Mouse (Mus musculus) liver, embryonic 14.5 days (tissue): ENCODE data around the gene Cnot10. TPM values are rescaled to one million over a fixed set of nuclear protein-coding genes. Genes with fewer than 3 reads are reported as not detected.

Source experiments
- ATAC-seq: fragments of 200-750 bp; cut with Nextera tagmentation; 2 replicates; pipeline ENCODE4 v1.8.0; 2017; ENCODE audit warnings: moderate number of reproducible peaks, mild to moderate bottlenecking, moderate library complexity; ENCODE audit not compliant: insufficient read depth
- DNase-seq, 3 experiments: peaks; one replicate each; pipeline ENCODE4 v3.0.0-alpha.2; 2012 to 2013; ENCODE audit warnings: low read depth in 3 of 3, low spot score in 3 of 3
- H3K27ac ChIP-seq: fragments of 300-500 bp; sonication (generic); 2 replicates; pipeline ENCODE4 v1.5.1; 2014; ENCODE audit warnings: moderate library complexity, mild to moderate bottlenecking, control low read depth, inconsistent platforms
- H3K27me3 ChIP-seq: fragments of 300-500 bp; sonication (generic); 2 replicates; pipeline ENCODE4 v1.6.1; 2014; ENCODE audit warnings: mild to moderate bottlenecking, low read length, moderate library complexity; ENCODE audit not compliant: control insufficient read depth, insufficient read depth
- H3K36me3 ChIP-seq: fragments of 300-500 bp; sonication (generic); replicated peaks from 2 replicates; pipeline ENCODE4 v1.6.1; 2014; ENCODE audit warnings: low read depth; ENCODE audit not compliant: control insufficient read depth, insufficient read depth
- H3K4me1 ChIP-seq, 2 experiments: fragments of 200-500 bp in 1 of 2; fragments of 300-500 bp in 1 of 2; sonication (generic) in 1 of 2; replicated peaks; 2 replicates each; pipeline ENCODE4 v1.6.1; 2012 to 2014; ENCODE audit warnings: antibody characterized with exemption in 1 of 2, inconsistent platforms in 1 of 2, low read length in 1 of 2; ENCODE audit not compliant: control insufficient read depth in 2 of 2, insufficient read depth in 2 of 2
- H3K4me2 ChIP-seq: fragments of 300-500 bp; sonication (generic); 2 replicates; pipeline ENCODE4 v1.6.1; 2014; ENCODE audit warnings: low read depth, mild to moderate bottlenecking, control low read depth, moderate library complexity
- H3K4me3 ChIP-seq, 2 experiments: fragments of 200-500 bp in 1 of 2; fragments of 300-500 bp in 1 of 2; sonication (generic) in 1 of 2; 2 replicates each; pipeline ENCODE4 v1.5.1; 2012 to 2014; ENCODE audit warnings: low read depth in 2 of 2, low read length in 2 of 2, mild to moderate bottlenecking in 2 of 2, control low read depth in 1 of 2, inconsistent platforms in 1 of 2, moderate library complexity in 1 of 2; ENCODE audit not compliant: insufficient read depth in 1 of 2
- H3K9ac ChIP-seq: fragments of 300-500 bp; sonication (generic); replicated peaks from 2 replicates; pipeline ENCODE4 v1.6.1; 2014; ENCODE audit warnings: mild to moderate bottlenecking, control low read depth, moderate library complexity
- H3K9me3 ChIP-seq: fragments of 300-500 bp; sonication (generic); 2 replicates; pipeline ENCODE4 v1.6.1; 2016; ENCODE audit warnings: low read length, mixed read lengths; ENCODE audit not compliant: control insufficient read depth
- CTCF ChIP-seq: IDR thresholded peaks from 2 replicates; pipeline ENCODE4 v1.5.1; 2016; ENCODE audit warnings: antibody characterized with exemption, low read depth, control low read depth
- EP300 ChIP-seq: IDR thresholded peaks from 2 replicates; pipeline ENCODE4 v1.6.1; 2016; ENCODE audit warnings: antibody characterized with exemption, low read depth
- WGBS: fragments of 180-500 bp; shearing (Covaris S2); extraction: QIAGEN DNeasy Blood & Tissue Kit; methylation state at CpG from one replicate; pipeline ENCODE4 v1.1.7; 2014; ENCODE audit not compliant: insufficient replicate concordance; 5-methylcytosine and 5-hydroxymethylcytosine counted together
- polyA plus RNA-seq, 2 experiments: library from polyadenylated mRNA; depleted of rRNA in 1 of 2; stranded (reverse) in 1 of 2; unstranded in 1 of 2; fragments of >200 nt; fragmentation: Nextera tagmentation in 1 of 2; extraction: Ambion mirVana in 1 of 2; gene quantifications; 2 replicates each; pipeline versions ENCODE4 v1.2.1 to v1.2.3; 2012 to 2014

The Cnot10 gene
- polyA plus RNA-seq, 2 experiments = 20.7 to 23.1 TPM

GRCm38 (mm10) chr9:114632331-114632730 is 7.7 kb downstream of the Cnot10 start:
- no peak overlapping the region for H3K27ac ChIP-seq
- no peak for DNase-seq
- peaks cover 19% of the 10 kb centered on the region for H3K36me3 ChIP-seq
- H3K9me3 ChIP-seq = no peaks in the 10 kb centered on the region
- no peak for ATAC-seq
- no peak for TF ChIP-seq EP300
- no peaks in the 10 kb centered on the region for H3K4me1 ChIP-seq
- no peak overlapping the region for H3K4me2 ChIP-seq
- 80% methylated on average over 4 of the region's 4 CpGs for WGBS
- no peak overlapping the region for H3K4me3 ChIP-seq
- no peaks in the 10 kb centered on the region for H3K27me3 ChIP-seq
- H3K9ac ChIP-seq = no peak overlapping the region

DNA sequence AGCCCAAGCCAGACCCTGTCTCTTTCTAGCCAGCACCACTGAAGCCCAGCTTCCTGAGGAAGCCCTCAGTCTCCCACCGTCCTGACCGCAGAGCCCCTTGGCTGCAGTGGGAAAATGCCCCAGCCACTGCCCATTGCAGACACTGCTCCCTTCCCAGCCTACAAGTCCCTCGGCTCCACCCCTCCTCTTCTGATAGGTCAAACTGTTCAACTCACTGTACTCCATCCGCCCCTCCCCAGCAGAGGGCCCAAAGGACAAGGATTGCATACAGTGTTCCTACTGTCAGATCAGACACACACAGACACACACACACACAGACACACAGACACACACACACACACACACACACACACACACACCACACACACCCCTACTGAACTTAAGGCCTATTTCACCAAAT is 13.3 kb downstream of the Cnot10 start:
- no peaks in the 10 kb centered on the region for H3K9me3 ChIP-seq
- DNase-seq (no peak), ATAC-seq (peak; percentile 52; the same call in 1 of the 2 replicates)
- no peak overlapping the region for H3K9ac ChIP-seq
- peaks cover 38% of the 10 kb centered on the region for H3K36me3 ChIP-seq
- H3K4me1 ChIP-seq = peaks cover 0 to 4% of the 10 kb centered on the region in 2 experiments; a peak in 1 of 4 replicates
- H3K4me3 ChIP-seq = no peak overlapping the region
- no peak overlapping the region for H3K4me2 ChIP-seq
- TF ChIP-seq EP300 = no peak
- TF ChIP-seq CTCF = no peak
- no peaks in the 10 kb centered on the region for H3K27me3 ChIP-seq
- WGBS = 39% methylated on average over 4 of the region's 4 CpGs
- no peak overlapping the region for H3K27ac ChIP-seq

- DNase-seq = no peak
Measured at GRCm38 (mm10) chr9:114624178-114624577, 15.8 kb downstream of the Cnot10 start.

DNA sequence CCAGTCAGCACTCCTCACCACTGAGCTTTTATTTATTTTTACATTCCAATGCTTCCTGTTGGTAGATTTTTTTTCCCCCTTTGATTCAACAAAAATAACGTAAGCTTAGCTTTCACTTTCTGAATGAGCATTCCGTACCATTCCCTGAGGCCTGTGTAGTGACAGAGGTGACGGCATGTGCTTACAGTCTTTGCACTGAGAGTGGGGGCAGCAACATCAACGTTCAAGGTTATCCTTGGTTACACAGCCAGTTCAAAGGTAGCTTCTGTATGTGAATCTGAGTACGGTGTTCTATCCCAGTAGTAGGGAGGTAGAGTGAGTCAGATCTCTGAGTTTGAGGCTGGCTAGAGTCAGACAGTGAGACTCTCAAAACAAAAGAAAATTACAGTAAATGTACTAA is 18.8 kb downstream of the Cnot10 start:
- DNase-seq = peak; percentile 7 to 17 (median 14)
- H3K36me3 ChIP-seq = peaks cover 25% of the 10 kb centered on the region
- H3K27me3 ChIP-seq = no peaks in the 10 kb centered on the region
- no peak overlapping the region for H3K4me2 ChIP-seq
- no peak for TF ChIP-seq CTCF
- no peak for TF ChIP-seq EP300
- ATAC-seq = peak; percentile 59; the same call in 1 of the 2 replicates
- 79% methylated on average over 5 of the region's 5 CpGs for WGBS
- H3K4me1 ChIP-seq = peaks cover 0 to 8% of the 10 kb centered on the region in 2 experiments; a peak in 1 of 4 replicates
- H3K9me3 ChIP-seq = no peaks in the 10 kb centered on the region
- no peak overlapping the region for H3K4me3 ChIP-seq
- no peak overlapping the region for H3K27ac ChIP-seq
- no peak overlapping the region for H3K9ac ChIP-seq

More at GRCm38 (mm10) chr9:114624178-114624577, 15.8 kb downstream of the Cnot10 start:
- Histone ChIP-seq H3K36me3 (peaks cover 34% of the 10 kb centered on the region), H3K27ac (no peak overlapping the region), H3K27me3 (no peaks in the 10 kb centered on the region), H3K9ac (no peak overlapping the region), H3K4me1 (peaks cover 0 to 8% of the 10 kb centered on the region in 2 experiments; a peak in 1 of 4 replicates), H3K4me2 (no peak overlapping the region), H3K9me3 (no peaks in the 10 kb centered on the region), H3K4me3 (no peak overlapping the region)
- no peak for TF ChIP-seq CTCF
- no peak for TF ChIP-seq EP300
- WGBS = 65% methylated on average over 6 of the region's 6 CpGs
- ATAC-seq = no peak

- Histone ChIP-seq H3K4me2 (no peak overlapping the region), H3K4me3 (no peak overlapping the region), H3K9me3 (no peaks in the 10 kb centered on the region), H3K4me1 (no peaks in the 10 kb centered on the region), H3K36me3 (peaks cover 31% of the 10 kb centered on the region), H3K27ac (no peak overlapping the region), H3K9ac (no peak overlapping the region), H3K27me3 (no peaks in the 10 kb centered on the region)
- 74% methylated on average over 9 of the region's 9 CpGs for WGBS
- DNase-seq (no peak), ATAC-seq (no peak)
- no peak for TF ChIP-seq EP300
- TF ChIP-seq CTCF = no peak; the same call in 1 of the 2 replicates
Measured at GRCm38 (mm10) chr9:114614176-114614953, 25.6 kb downstream of the Cnot10 start.
